Mouse (Mus musculus) frontal cortex, postnatal 36 days (tissue): ENCODE measurements around the gene Mfn2.

Experiments used
- DNase-seq, 2 experiments: peaks; one replicate each; pipeline ENCODE4 v3.0.0; 2022; ENCODE audit warnings: low spot score in 2 of 2

The Mfn2 gene

GRCm38 (mm10) chr4:147918459-147919121, 14.1 kb upstream of the Mfn2 start:
- DNase-seq, result peak in 1 of 2 experiments; percentile 40

DNA sequence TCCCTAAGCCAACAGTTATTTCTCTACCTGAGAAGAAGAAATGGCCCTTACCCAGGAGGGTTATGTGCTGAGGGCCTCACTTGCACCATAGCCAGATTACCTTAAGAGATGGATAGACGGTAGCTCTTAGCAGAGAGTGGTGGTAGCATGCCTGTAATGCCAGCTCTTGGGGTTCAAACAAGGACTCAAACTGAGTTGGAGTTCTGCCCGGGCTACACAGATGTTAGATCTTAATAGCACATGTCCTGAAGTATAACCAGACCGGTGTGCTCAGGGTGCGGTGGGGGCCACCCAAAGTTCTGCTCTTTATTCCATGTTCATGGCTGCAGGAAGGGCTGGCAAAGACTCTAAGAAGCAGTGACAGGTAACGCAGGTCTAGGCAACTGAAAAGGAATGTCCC, 5.0 kb upstream of the Mfn2 start:
- no peak for DNase-seq

- no peak for DNase-seq
Observed at GRCm38 (mm10) chr4:147906230-147906629, 1.7 kb upstream of the Mfn2 start.

GRCm38 (mm10) chr4:147905090-147905659, 671 bp upstream of the Mfn2 start:
- no peak for DNase-seq

- DNase-seq, result no peak
Observed at GRCm38 (mm10) chr4:147903601-147904000, 903 bp downstream of the Mfn2 start.

DNA sequence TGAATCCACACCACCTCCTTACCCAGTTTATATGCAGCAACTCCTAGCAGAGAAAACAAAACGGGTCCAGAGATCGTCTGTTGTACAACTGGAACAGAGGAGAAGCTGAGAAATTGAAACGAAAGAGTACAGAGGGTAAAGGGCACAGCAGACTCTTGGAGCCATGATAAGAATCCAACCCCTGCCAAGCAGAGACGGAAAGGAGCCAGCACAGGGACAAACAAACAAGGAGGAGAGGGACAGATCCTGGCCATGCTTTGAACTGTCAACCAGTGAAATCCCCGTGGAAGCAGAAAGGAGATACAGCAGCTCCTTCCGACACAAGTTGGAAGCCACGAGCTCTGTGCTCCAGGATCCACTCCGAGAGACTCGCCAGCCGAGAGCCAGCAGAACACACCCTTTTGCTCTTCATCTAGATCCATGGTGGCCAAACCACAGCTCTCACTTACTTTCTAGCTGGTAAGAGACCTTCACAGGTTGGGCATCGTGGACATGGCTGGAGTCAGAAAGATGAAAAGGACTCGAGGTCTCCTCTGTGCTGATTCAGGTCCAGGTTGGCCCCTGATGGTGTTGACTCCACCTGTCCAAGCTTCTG, 1.5 kb downstream of the Mfn2 start:
- DNase-seq, result no peak

- no peak for DNase-seq
Observed at GRCm38 (mm10) chr4:147900452-147900851, 4.1 kb downstream of the Mfn2 start.

GRCm38 (mm10) chr4:147897348-147897747, 7.2 kb downstream of the Mfn2 start:
- peak in 1 of 2 experiments; percentile 55 for DNase-seq

DNA sequence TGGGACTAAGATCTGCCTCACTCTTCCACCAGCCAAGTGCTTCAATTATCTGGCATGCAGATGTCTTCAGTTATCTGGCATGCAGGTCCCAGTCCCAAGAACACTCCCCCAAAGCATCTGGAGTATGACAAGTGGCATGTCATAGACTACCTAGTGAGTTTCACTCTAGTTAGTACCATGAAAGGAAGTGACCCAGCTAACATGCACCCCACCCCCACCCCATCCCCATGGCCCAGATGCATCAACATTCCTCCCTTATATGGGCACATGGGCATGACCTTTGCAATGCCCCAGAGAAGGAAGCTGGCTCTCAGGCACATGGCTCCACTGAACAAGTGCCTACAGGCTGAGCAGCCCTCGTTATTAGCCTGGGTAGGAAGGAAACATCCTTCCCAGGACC, 8.1 kb downstream of the Mfn2 start:
- DNase-seq, result no peak

GRCm38 (mm10) chr4:147895815-147896330, 8.6 kb downstream of the Mfn2 start:
- no peak for DNase-seq

DNA sequence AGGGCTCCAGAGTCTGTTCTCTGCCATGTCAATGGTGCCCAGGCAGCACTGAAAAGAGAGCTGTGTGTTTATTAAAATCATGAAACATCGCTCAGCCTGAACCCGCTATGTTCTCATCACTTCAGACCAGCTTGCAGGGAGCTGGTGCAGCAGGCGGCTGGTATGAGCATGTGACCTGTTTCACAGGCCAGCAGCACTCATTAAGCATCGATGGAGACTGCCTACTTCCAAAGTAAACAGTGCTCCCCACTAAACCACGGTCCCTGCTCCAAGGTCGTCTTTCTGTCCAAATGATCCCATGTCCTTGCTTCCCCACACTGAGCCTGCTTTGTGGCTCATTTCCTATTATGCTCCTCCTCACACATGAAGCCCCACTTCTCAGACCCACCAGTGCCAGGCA, 14.2 kb downstream of the Mfn2 start:
- DNase-seq, result no peak

- DNase-seq, result no peak
Observed at GRCm38 (mm10) chr4:147888237-147888636, 16.3 kb downstream of the Mfn2 start.

GRCm38 (mm10) chr4:147887277-147887676, 17.2 kb downstream of the Mfn2 start:
- DNase-seq, result no peak

DNA sequence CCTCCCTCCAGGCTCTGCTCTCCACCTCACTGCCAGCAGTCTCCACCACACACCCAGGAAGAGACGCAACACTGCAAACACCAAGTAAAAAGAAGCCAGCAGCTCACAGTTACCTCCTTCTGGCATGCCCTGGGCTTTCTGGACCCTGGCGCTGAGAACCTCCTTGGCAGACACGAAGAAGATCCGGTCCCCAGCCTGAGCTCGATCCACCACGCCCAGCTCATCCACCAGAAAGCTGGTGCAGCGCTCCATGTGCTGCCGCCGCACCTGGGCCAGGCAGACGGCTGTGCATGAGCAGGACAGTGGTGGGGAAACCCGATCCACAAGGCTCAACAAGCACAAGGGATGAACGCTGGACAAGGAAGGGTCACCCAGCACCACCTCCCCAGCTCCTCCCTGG, 18.3 kb downstream of the Mfn2 start:
- DNase-seq, result no peak

DNA sequence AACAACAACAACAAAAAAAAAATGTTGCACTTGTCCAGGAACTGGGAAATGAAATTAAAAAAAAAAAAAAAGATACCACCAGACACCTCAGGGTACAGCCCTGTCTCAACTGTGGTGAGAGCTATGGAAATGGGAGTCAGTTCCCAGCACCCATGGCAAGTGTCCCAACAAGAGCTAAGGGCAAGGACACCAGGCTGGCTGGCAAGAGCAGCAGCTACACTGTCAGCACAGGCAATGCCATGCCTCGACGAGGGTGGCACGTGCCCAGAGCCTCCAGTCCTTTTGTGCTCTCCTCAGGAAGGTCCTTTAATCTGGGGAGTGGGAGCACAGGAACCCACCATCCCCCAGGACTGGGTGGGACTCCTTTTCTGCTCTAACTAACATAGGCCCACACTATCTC, 20.4 kb downstream of the Mfn2 start:
- DNase-seq, result no peak

GRCm38 (mm10) chr4:147883041-147883440, 21.5 kb downstream of the Mfn2 start:
- DNase-seq, result no peak

DNA sequence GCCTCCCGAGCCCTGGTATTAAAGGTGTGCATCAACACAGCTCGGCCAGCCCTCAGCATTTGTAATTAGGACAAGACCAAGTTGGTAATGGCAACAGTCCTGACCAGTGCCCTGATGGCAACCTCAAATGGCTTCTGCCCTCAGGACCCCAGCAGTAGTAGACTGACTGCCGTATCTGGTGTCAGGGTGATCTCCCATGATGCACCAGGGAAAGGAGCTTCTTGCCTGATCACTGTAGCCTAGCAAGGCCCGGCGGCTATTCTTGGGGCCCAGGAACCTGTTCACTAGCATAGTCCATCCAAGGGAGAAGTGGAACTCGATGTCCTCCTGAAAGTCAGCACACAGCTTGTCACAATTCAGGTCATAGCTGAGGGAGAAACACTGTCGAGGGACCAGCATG, 22.7 kb downstream of the Mfn2 start:
- no peak for DNase-seq

DNA sequence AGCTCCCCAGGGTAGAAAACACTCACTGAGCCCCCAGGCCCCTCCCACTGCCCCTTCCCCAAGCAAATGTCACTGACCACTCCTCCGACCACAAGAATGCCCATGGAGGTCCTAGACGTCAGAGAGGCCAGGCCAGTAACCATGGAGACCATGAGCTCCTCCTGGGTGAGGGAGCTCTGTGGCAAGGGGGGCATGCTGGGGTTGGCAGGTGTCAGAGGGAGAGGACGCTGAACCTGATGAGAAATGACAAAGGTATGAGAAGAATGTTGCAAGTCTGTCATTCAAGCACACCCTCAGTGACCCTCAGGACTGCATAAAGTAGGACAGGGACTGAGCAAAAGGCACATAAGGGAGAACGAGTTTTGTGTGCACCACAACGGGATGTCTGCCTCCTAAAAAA, 24.6 kb downstream of the Mfn2 start:
- no peak for DNase-seq

DNA sequence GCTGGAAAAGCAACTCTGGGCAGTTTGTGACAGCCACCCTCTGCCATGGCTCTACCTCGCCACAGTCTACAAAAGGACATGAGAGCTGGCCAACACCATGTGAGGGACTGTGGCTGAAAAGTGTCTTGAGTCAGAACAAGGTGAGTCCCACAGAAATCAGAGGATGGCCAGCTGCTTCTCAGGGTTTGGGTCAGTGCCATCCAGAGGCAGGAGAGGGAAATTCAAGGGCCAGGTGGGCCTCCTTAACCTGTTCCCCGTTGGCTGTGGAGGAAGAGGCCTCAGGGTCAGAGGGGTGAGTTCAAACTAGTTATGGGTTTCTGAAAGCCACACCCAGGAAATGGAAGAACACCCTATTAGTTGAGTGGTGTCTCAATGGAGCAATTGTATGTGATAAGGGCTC, 25.0 kb downstream of the Mfn2 start:
- DNase-seq, result no peak

GRCm38 (mm10) chr4:147878537-147878936, 26.0 kb downstream of the Mfn2 start:
- no peak for DNase-seq

DNA sequence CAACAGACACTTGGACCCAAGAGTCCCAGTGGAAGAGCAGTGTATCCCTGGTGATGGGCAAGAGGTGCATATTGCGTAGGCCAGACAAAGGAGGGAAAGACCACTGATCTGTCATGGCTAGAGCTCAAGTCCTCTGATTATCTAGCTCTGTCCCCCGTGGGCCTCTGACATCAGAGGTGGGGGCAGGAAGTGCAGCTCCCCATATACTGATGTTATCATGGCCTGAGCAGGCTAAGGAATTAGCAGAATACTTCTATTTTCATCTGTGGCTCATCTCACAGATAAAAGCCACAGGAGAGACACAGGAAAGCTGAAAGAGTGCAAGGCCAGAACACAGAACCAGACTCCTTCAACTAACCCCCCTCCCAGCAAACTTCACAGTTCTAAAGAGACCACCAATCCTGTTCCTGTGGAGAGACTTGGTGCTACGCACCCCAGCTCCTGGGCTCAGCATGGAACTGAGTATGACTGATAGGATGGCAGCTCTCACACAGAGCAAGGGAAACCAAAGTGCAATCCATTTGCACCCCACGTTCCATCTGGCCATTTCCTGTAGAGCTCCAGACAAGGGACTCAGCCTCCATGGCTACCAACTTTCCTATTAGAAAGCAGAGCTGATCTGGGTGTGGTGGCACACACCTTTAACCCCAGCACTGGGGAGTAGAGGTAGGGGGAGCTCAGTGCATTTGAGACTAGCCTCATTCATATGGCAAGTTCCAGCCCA, 28.5 kb downstream of the Mfn2 start:
- no peak for DNase-seq

GRCm38 (mm10) chr4:147869238-147869637, 35.3 kb downstream of the Mfn2 start:
- no peak for DNase-seq
